Comparison of ENCODE assay signal across 22 mouse cellular contexts in the genomic region with DNA sequence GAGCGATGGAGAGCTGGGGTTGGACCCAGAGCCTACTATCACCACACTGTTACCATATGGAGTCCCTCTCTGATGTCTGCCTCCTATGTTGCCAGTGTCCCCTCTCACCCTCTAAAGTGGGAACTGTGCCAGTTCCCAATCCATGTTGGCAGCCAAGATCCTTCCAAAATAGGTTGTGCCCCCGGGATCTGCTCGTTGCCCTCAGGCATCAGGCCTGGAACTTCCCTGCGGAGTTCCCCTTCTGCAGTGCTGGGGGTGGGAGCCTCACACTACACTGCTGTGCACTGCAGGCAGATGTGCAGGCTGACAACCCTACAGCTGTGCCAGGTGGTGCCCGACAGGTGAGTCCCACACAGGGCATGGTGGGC. TPM values are rescaled to one million over a fixed set of nuclear protein-coding genes. Genes with fewer than 3 reads are reported as not detected.
DNase-seq lines count a peak whose midpoint lies in the region; ATAC-seq and TF ChIP-seq lines count a peak whose summit lies in the region.
"Had no signal": no experiment of that assay in that cellular context is flagged by ENCODE, and none has a peak within 500 bp of the region (broad histone marks: within the 10 kb centered on the region; RNA-seq: fewer than 3 reads in every experiment).

No protein-coding gene starts in this region.

- H3K9ac ChIP-seq in heart, adult 2 months (ENCODE audit: low read depth, low read length): no peak overlapping the region
- H3K9ac ChIP-seq in heart, embryonic 11.5 days (ENCODE audit: low read depth, low read length): no peak overlapping the region
- H3K9ac ChIP-seq in kidney, embryonic 16.5 days (replicated peaks; ENCODE audit: low read length): no peak overlapping the region; the same call in 1 of the 2 replicates
- no peak overlapping the region for H3K9ac ChIP-seq in limb, embryonic 15.5 days
- H3K9ac ChIP-seq in midbrain, embryonic 11.5 days (ENCODE audit: low read length): no peak overlapping the region
- H3K9ac ChIP-seq: embryonic facial prominence, embryonic 12.5 days; limb, embryonic 13.5 days; liver, postnatal 0 days had no signal

- WGBS in heart, adult 2 months: 46% methylated on average over 5 of the region's 5 CpGs
- WGBS in heart, embryonic 11.5 days (ENCODE audit: insufficient replicate concordance): 82% methylated on average over 5 of the region's 5 CpGs
- WGBS in kidney, embryonic 16.5 days: 74% methylated on average over 5 of the region's 5 CpGs
- 56% methylated on average over 5 of the region's 5 CpGs for WGBS in limb, embryonic 15.5 days
- 92% methylated on average over 5 of the region's 5 CpGs for WGBS in midbrain, embryonic 11.5 days

- peaks cover 42% of the 10 kb centered on the region for H3K4me1 ChIP-seq in heart, adult 2 months (ENCODE audit: control insufficient read depth, insufficient read depth, low read length)
- H3K4me1 ChIP-seq in heart, embryonic 11.5 days (ENCODE audit: control insufficient read depth, insufficient read depth, low read length): peaks cover 24% of the 10 kb centered on the region
- H3K4me1 ChIP-seq in kidney, embryonic 16.5 days (ENCODE audit: insufficient read depth, low read length): peaks cover 47% of the 10 kb centered on the region
- peaks cover 65% of the 10 kb centered on the region for H3K4me1 ChIP-seq in limb, embryonic 15.5 days
- no peaks in the 10 kb centered on the region for H3K4me1 ChIP-seq in midbrain, embryonic 11.5 days (ENCODE audit: control insufficient read depth, insufficient read depth, low read length)

- H3K36me3 ChIP-seq in heart, adult 2 months (ENCODE audit: control insufficient read depth, insufficient read depth, low read length): no peaks in the 10 kb centered on the region; the same call in 1 of the 2 replicates
- H3K36me3 ChIP-seq in heart, embryonic 11.5 days (ENCODE audit: control insufficient read depth, insufficient read depth, low read length): 0 out of 2 replicates have a peak, but pooled peaks cover 2% of the 10 kb centered on the region
- H3K36me3 ChIP-seq in kidney, embryonic 16.5 days (ENCODE audit: insufficient read depth, low read length): no peaks in the 10 kb centered on the region
- peaks cover 9% of the 10 kb centered on the region; the same call in 1 of the 2 replicates for H3K36me3 ChIP-seq in limb, embryonic 15.5 days
- H3K36me3 ChIP-seq in midbrain, embryonic 11.5 days (ENCODE audit: control insufficient read depth, insufficient read depth, low read length): no peaks in the 10 kb centered on the region

- no peak overlapping the region for H3K4me2 ChIP-seq in heart, embryonic 11.5 days
- H3K4me2 ChIP-seq in kidney, embryonic 16.5 days (replicated peaks; ENCODE audit: low read depth, low read length): no peak overlapping the region
- no peak overlapping the region for H3K4me2 ChIP-seq in limb, embryonic 15.5 days
- H3K4me2 ChIP-seq in midbrain, embryonic 11.5 days: no peak overlapping the region
- H3K4me2 ChIP-seq: embryonic facial prominence, embryonic 12.5 days; limb, embryonic 13.5 days had no signal

- H3K79me2 ChIP-seq in heart, adult 2 months (replicated peaks; ENCODE audit: control insufficient read depth, insufficient read depth, low read length): no peaks in the 10 kb centered on the region; the same call in none of the 2 replicates

- no peak overlapping the region for H3K4me3 ChIP-seq in heart, adult 2 months
- H3K4me3 ChIP-seq in heart, embryonic 11.5 days (ENCODE audit: low read depth, low read length): no peak overlapping the region
- H3K4me3 ChIP-seq in kidney, embryonic 16.5 days (ENCODE audit: low read length): no peak overlapping the region
- H3K4me3 ChIP-seq in limb, embryonic 15.5 days: no peak overlapping the region
- H3K4me3 ChIP-seq in midbrain, embryonic 11.5 days (ENCODE audit: low read depth, low read length): no peak overlapping the region
- H3K4me3 ChIP-seq: embryonic facial prominence, embryonic 12.5 days; forebrain, embryonic 10.5 days; layer of hippocampus, adult 2 months; limb, embryonic 13.5 days had no signal

- TF ChIP-seq EP300 in heart, adult 2 months (IDR thresholded peaks at IDR 0.05; ENCODE audit: insufficient read depth, low read depth, low read length): no peak

- intact Hi-C loops in heart, adult 2 months (cut with DNase I): no loop called here
- intact Hi-C loops in left cerebral cortex, postnatal 36 days (cut with DNase I): no loop called here

- H3K27ac ChIP-seq in heart, adult 2 months: peak overlapping the region; percentile 69
- H3K27ac ChIP-seq in heart, embryonic 11.5 days (ENCODE audit: low read depth, low read length): no peak overlapping the region
- 0 out of 2 replicates have a peak overlapping the region, but pooled peaks have one; percentile 31 for H3K27ac ChIP-seq in kidney, embryonic 16.5 days (ENCODE audit: low read length)
- 0 out of 2 replicates have a peak overlapping the region, but pooled peaks have one; percentile 11 for H3K27ac ChIP-seq in limb, embryonic 15.5 days
- H3K27ac ChIP-seq in midbrain, embryonic 11.5 days (ENCODE audit: low read depth, low read length): no peak overlapping the region
- H3K27ac ChIP-seq: embryonic facial prominence, embryonic 12.5 days; forebrain, embryonic 10.5 days; hindbrain, postnatal 0 days; layer of hippocampus, adult 2 months; limb, embryonic 13.5 days had no signal

- no peak for TF ChIP-seq POLR2A in heart, adult 2 months (IDR thresholded peaks at IDR 0.05; ENCODE audit: insufficient read depth, low read depth, low read length)

- no peak for TF ChIP-seq CTCF in heart, adult 2 months (IDR thresholded peaks at IDR 0.05)

- no peak for ATAC-seq in heart, embryonic 11.5 days (replicated peaks; ENCODE audit: insufficient number of reproducible peaks, low FRiP score, low TSS enrichment)
- ATAC-seq in kidney, embryonic 16.5 days (ENCODE audit: low FRiP score, low TSS enrichment): no peak
- no peak for ATAC-seq in limb, embryonic 15.5 days (ENCODE audit: insufficient number of reproducible peaks, low FRiP score, low TSS enrichment, low read depth)
- no peak for ATAC-seq in midbrain, embryonic 11.5 days (ENCODE audit: low FRiP score)
- ATAC-seq: hindbrain, postnatal 0 days; liver, postnatal 0 days had no signal

- no peaks in the 10 kb centered on the region for H3K9me3 ChIP-seq in heart, embryonic 11.5 days (replicated peaks; ENCODE audit: control insufficient read depth, low read length)
- no peaks in the 10 kb centered on the region for H3K9me3 ChIP-seq in kidney, embryonic 16.5 days (ENCODE audit: low read length)
- no peaks in the 10 kb centered on the region for H3K9me3 ChIP-seq in limb, embryonic 15.5 days
- H3K9me3 ChIP-seq in midbrain, embryonic 11.5 days (ENCODE audit: control insufficient read depth, low read length): no peaks in the 10 kb centered on the region
- H3K9me3 ChIP-seq: embryonic facial prominence, embryonic 12.5 days; forebrain, embryonic 10.5 days; limb, embryonic 13.5 days had no signal

- peak in 1 of 2 experiments; percentile 45 for DNase-seq in heart, adult 2 months
- DNase-seq in kidney, postnatal 4 days: no peak
- peak; percentile 39 for DNase-seq in adipocyte (ENCODE audit: low spot score)
- no peak for DNase-seq in left cerebral cortex, postnatal 36 days (ENCODE audit: low spot score in 2 of 2)
- no peak for DNase-seq in midbrain, embryonic 11.5 days (ENCODE audit: low spot score, missing footprints)
- DNase-seq: adrenal gland, postnatal 14 days; B cell, adult 2 months; cerebellum, adult 18-20 months; gastrocnemius, postnatal 25 days; kidney, adult 8-10 months; liver, postnatal 0 days; midbrain, embryonic 14.5 days; spleen, adult 18-20 months; thymus, postnatal 14 days had no signal

- H3K27me3 ChIP-seq in heart, adult 2 months (ENCODE audit: control insufficient read depth, insufficient read depth, low read length): no peaks in the 10 kb centered on the region
- no peaks in the 10 kb centered on the region for H3K27me3 ChIP-seq in heart, embryonic 11.5 days (ENCODE audit: control insufficient read depth, insufficient read depth, low read length)
- no peaks in the 10 kb centered on the region for H3K27me3 ChIP-seq in kidney, embryonic 16.5 days (ENCODE audit: insufficient read depth, low read length)
- H3K27me3 ChIP-seq in limb, embryonic 15.5 days: no peaks in the 10 kb centered on the region
- H3K27me3 ChIP-seq in midbrain, embryonic 11.5 days (ENCODE audit: control insufficient read depth, insufficient read depth, low read length): no peaks in the 10 kb centered on the region
- H3K27me3 ChIP-seq: embryonic facial prominence, embryonic 12.5 days; limb, embryonic 13.5 days had no signal

RNA-seq across cellular contexts. Expression of gene Ppard, which starts 19.8 kb away (rescaled TPM):
- 10 to 100 TPM; 31.5 to 35.9 TPM for total RNA-seq in heart, adult 2 months (2021)
- 31.2 and 33.0 TPM in 2 replicates for polyA plus RNA-seq in heart, adult 2 months (2012; rRNA removed)
- polyA plus RNA-seq in heart, embryonic 11.5 days (2014; fragmentation: Nextera tagmentation; extraction: Ambion mirVana): 1.8 and 2.0 TPM in 2 replicates
- 2.1 and 2.2 TPM in 2 replicates for polyA plus RNA-seq in kidney, embryonic 16.5 days (2015; fragmentation: Nextera tagmentation; extraction: Ambion mirVana)
- 3.4 and 3.6 TPM in 2 replicates for polyA plus RNA-seq in limb, embryonic 15.5 days (2015; fragmentation: Nextera tagmentation; extraction: Ambion mirVana)
- 10 to 100 TPM; 28.7 to 30.2 TPM for total RNA-seq in left cerebral cortex, postnatal 36 days (2021)
- 1.7 and 1.8 TPM in 2 replicates for polyA plus RNA-seq in midbrain, embryonic 11.5 days (2014; fragmentation: Nextera tagmentation; extraction: Ambion mirVana)

RNA-seq across cellular contexts. Expression of gene Def6, which starts 44.7 kb away (rescaled TPM):
- 1 to 10 TPM; 2.9 to 4.5 TPM for total RNA-seq in heart, adult 2 months (2021)
- 3.4 and 4.0 TPM in 2 replicates for polyA plus RNA-seq in heart, adult 2 months (2012; rRNA removed)
- 2.6 and 2.8 TPM in 2 replicates for polyA plus RNA-seq in heart, embryonic 11.5 days (2014; fragmentation: Nextera tagmentation; extraction: Ambion mirVana)
- 7.2 and 7.4 TPM in 2 replicates for polyA plus RNA-seq in kidney, embryonic 16.5 days (2015; fragmentation: Nextera tagmentation; extraction: Ambion mirVana)
- polyA plus RNA-seq in limb, embryonic 15.5 days (2015; fragmentation: Nextera tagmentation; extraction: Ambion mirVana): 19.2 and 20.5 TPM in 2 replicates
- 1 to 10 TPM; 2.6 TPM for total RNA-seq in left cerebral cortex, postnatal 36 days (2021)
- 1.7 and 1.8 TPM in 2 replicates for polyA plus RNA-seq in midbrain, embryonic 11.5 days (2014; fragmentation: Nextera tagmentation; extraction: Ambion mirVana)

Comparison
In these comparisons a context has a peak if more than half of its experiments do, and no peak if none do; other contexts are left out.
1. H3K27ac ChIP-seq: peak in heart, adult 2 months (single experiment), kidney, embryonic 16.5 days (single experiment) and limb, embryonic 15.5 days (single experiment); none in heart, embryonic 11.5 days (single experiment) and midbrain, embryonic 11.5 days (single experiment).